Mouse (Mus musculus): ENCODE measurements around the gene Emc8.
A peak's percentile ranks its signal among the peaks of the same experiment; 100 is the strongest.

Emc8 gene

GRCm38 (mm10) chr8:120642031-120642662 is 26.2 kb downstream of the Emc8 start:
- DNase-seq (ENCODE audit: low read depth, low spot score), result peak; percentile 85

GRCm38 (mm10) chr8:120641245-120641644 is 27.1 kb downstream of the Emc8 start:
- DNase-seq (ENCODE audit: low read depth, low spot score), result no peak

GRCm38 (mm10) chr8:120634329-120634839 is 34.0 kb downstream of the Emc8 start:
- DNase-seq (ENCODE audit: low read depth, low spot score), result no peak

- DNase-seq (ENCODE audit: low read depth, low spot score), result peak; percentile 72
These were observed 34.6 kb downstream of the Emc8 start for GRCm38 (mm10) chr8:120633665-120634271.

- DNase-seq (ENCODE audit: low read depth, low spot score), result no peak
These were observed 35.3 kb downstream of the Emc8 start for GRCm38 (mm10) chr8:120632969-120633664.

- DNase-seq (ENCODE audit: low read depth, low spot score), result peak; percentile 96
These were observed 36.7 kb downstream of the Emc8 start for GRCm38 (mm10) chr8:120631441-120632375.

GRCm38 (mm10) chr8:120630848-120631247 is 37.5 kb downstream of the Emc8 start:
- DNase-seq (ENCODE audit: low read depth, low spot score), result peak; percentile 71

GRCm38 (mm10) chr8:120630031-120630430 is 38.3 kb downstream of the Emc8 start:
- DNase-seq (ENCODE audit: low read depth, low spot score), result peak; percentile 55

GRCm38 (mm10) chr8:120627298-120627697 is 41.1 kb downstream of the Emc8 start:
- DNase-seq (ENCODE audit: low read depth, low spot score), result no peak

- DNase-seq (ENCODE audit: low read depth, low spot score), result peak; percentile 98
These were observed 41.9 kb downstream of the Emc8 start for GRCm38 (mm10) chr8:120626461-120626860.

- no peak for DNase-seq (ENCODE audit: low read depth, low spot score)
These were observed 44.8 kb downstream of the Emc8 start for GRCm38 (mm10) chr8:120623608-120624007.

GRCm38 (mm10) chr8:120622161-120622560 is 46.2 kb downstream of the Emc8 start:
- peak; percentile 59 for DNase-seq (ENCODE audit: low read depth, low spot score)

- DNase-seq (ENCODE audit: low read depth, low spot score), result no peak
These were observed 47.9 kb downstream of the Emc8 start for GRCm38 (mm10) chr8:120620441-120620840.

- no peak for DNase-seq (ENCODE audit: low read depth, low spot score)
These were observed 48.9 kb downstream of the Emc8 start for GRCm38 (mm10) chr8:120619235-120620180.

- DNase-seq (ENCODE audit: low read depth, low spot score), result peak; percentile 93
These were observed 50.3 kb downstream of the Emc8 start for GRCm38 (mm10) chr8:120618110-120618509.

- DNase-seq (ENCODE audit: low read depth, low spot score), result no peak
These were observed 51.4 kb downstream of the Emc8 start for GRCm38 (mm10) chr8:120616663-120617626.

GRCm38 (mm10) chr8:120614491-120614890 is 53.9 kb downstream of the Emc8 start:
- no peak for DNase-seq (ENCODE audit: low read depth, low spot score)

GRCm38 (mm10) chr8:120610824-120611223 is 57.5 kb downstream of the Emc8 start:
- no peak for DNase-seq (ENCODE audit: low read depth, low spot score)

GRCm38 (mm10) chr8:120607885-120608284 is 60.5 kb downstream of the Emc8 start:
- DNase-seq (ENCODE audit: low read depth, low spot score), result peak; percentile 82

All from ES-CJ7 (cell line).